Mouse (Mus musculus) cerebellum, postnatal 36 days (tissue): ENCODE data around the gene Olfr887.

Experiments used
- DNase-seq, 2 experiments: peaks; one replicate each; pipeline ENCODE4 v3.0.0; 2021 to 2022; ENCODE audit warnings: mixed read lengths in 2 of 2

Olfr887 gene

GRCm38 (mm10) chr9:38083772-38084171 lies at the start of gene Olfr887:
Olfr887 (plus strand) TSS chr9:38084072.
- DNase-seq = no peak

GRCm38 (mm10) chr9:38046255-38046654 lies 37.6 kb upstream of the Olfr887 start, which contains the start of gene Olfr884:
Olfr884 (plus strand) TSS chr9:38046555.
- DNase-seq = no peak

- DNase-seq = no peak
These were observed 22.9 kb upstream of the Olfr887 start, which contains the start of gene Olfr885 for GRCm38 (mm10) chr9:38061022-38061421. Olfr885 (plus strand) TSS chr9:38061322.

GRCm38 (mm10) chr9:38107828-38108227 lies 24.0 kb downstream of the Olfr887 start, which contains the start of gene Olfr888:
Olfr888 (plus strand) TSS chr9:38108128.
- DNase-seq = no peak

GRCm38 (mm10) chr9:38114898-38115297 lies 31.0 kb downstream of the Olfr887 start, which contains the start of gene Olfr889:
Olfr889 (plus strand) TSS chr9:38115198.
- no peak for DNase-seq
